12 mouse cellular contexts compared by ENCODE assay signal in genomic region chr1:103762745-103763144, GRCm38 (mm10).
DNase-seq lines count a peak whose midpoint lies in the region; ATAC-seq and TF ChIP-seq lines count a peak whose summit lies in the region.
"Had no signal": no experiment of that assay in that cellular context is flagged by ENCODE, and none has a peak within 500 bp of the region (broad histone marks: within the 10 kb centered on the region; RNA-seq: fewer than 3 reads in every experiment).

No protein-coding gene starts in this region.

- no peak for TF ChIP-seq POLR2A in ES-Bruce4 (IDR thresholded peaks at IDR 0.05; ENCODE audit: insufficient read depth, low read length)

- H3K9me3 ChIP-seq in forebrain, postnatal 0 days (ENCODE audit: low read length) = no peaks in the 10 kb centered on the region
- H3K9me3 ChIP-seq in forebrain, embryonic 13.5 days (replicated peaks) = no peaks in the 10 kb centered on the region
- no peaks in the 10 kb centered on the region for H3K9me3 ChIP-seq in ES-Bruce4 (replicated peaks; ENCODE audit: control insufficient read depth, insufficient read depth, low read length, poor library complexity, severe bottlenecking)
- H3K9me3 ChIP-seq: kidney, embryonic 15.5 days had no signal

- intact Hi-C loops in left cerebral cortex, postnatal 14 days (cut with DNase I) = no loop called here
- intact Hi-C loops in left cerebral cortex, postnatal 36 days (cut with DNase I) = no loop called here

- no peak for DNase-seq in forebrain, postnatal 0 days
- DNase-seq in left cerebral cortex, postnatal 14 days (ENCODE audit: low spot score in 2 of 2) = peak; percentile 3 to 12
- no peak for DNase-seq in left cerebral cortex, postnatal 36 days (ENCODE audit: low spot score in 2 of 2)
- peak; percentile 2 for DNase-seq in embryo, embryonic 9.5 days (ENCODE audit: extremely low spot score)
- DNase-seq in B cell, adult 2 months = no peak
- DNase-seq in lung, postnatal 36 days = no peak
- DNase-seq: adrenal gland, postnatal 25 days; cerebellum, adult 2 months; gastrocnemius, postnatal 14 days had no signal

- WGBS in forebrain, postnatal 0 days = 49% methylated on average over 3 of the region's 3 CpGs
- 43% methylated on average over 3 of the region's 3 CpGs for WGBS in forebrain, embryonic 13.5 days

- no peak overlapping the region for H3K4me3 ChIP-seq in forebrain, postnatal 0 days (ENCODE audit: low read depth, low read length)
- no peak overlapping the region for H3K4me3 ChIP-seq in forebrain, embryonic 13.5 days
- H3K4me3 ChIP-seq in ES-Bruce4 (ENCODE audit: low read depth, low read length) = no peak overlapping the region
- H3K4me3 ChIP-seq: kidney, embryonic 15.5 days had no signal

- no peak for ATAC-seq in forebrain, postnatal 0 days
- ATAC-seq in forebrain, embryonic 13.5 days = no peak

- H3K27ac ChIP-seq in forebrain, postnatal 0 days (ENCODE audit: low read depth, low read length) = no peak overlapping the region
- H3K27ac ChIP-seq in forebrain, embryonic 13.5 days = no peak overlapping the region
- no peak overlapping the region for H3K27ac ChIP-seq in ES-Bruce4 (ENCODE audit: insufficient read depth, low read length)
- H3K27ac ChIP-seq: kidney, embryonic 15.5 days had no signal

- no peaks in the 10 kb centered on the region for H3K4me1 ChIP-seq in forebrain, postnatal 0 days (ENCODE audit: insufficient read depth)
- no peaks in the 10 kb centered on the region for H3K4me1 ChIP-seq in forebrain, embryonic 13.5 days
- H3K4me1 ChIP-seq in ES-Bruce4 (ENCODE audit: control insufficient read depth, insufficient read depth, low read length) = no peaks in the 10 kb centered on the region
- H3K4me1 ChIP-seq: kidney, embryonic 15.5 days had no signal

- TF ChIP-seq CTCF in forebrain, postnatal 0 days (IDR thresholded peaks at IDR 0.05; ENCODE audit: low read depth) = peak; percentile 47
- peak; percentile 48 for TF ChIP-seq CTCF in ES-Bruce4 (IDR thresholded peaks at IDR 0.05; ENCODE audit: low read depth, low read length)

- TF ChIP-seq EP300 in ES-Bruce4 (IDR thresholded peaks at IDR 0.05; ENCODE audit: insufficient read depth, low read depth, low read length) = no peak

- H3K4me2 ChIP-seq in forebrain, postnatal 0 days (ENCODE audit: low read depth) = no peak overlapping the region
- H3K4me2 ChIP-seq in forebrain, embryonic 13.5 days = no peak overlapping the region
- H3K4me2 ChIP-seq: kidney, embryonic 15.5 days had no signal

- H3K9ac ChIP-seq in forebrain, postnatal 0 days = no peak overlapping the region
- H3K9ac ChIP-seq in forebrain, embryonic 13.5 days = no peak overlapping the region
- H3K9ac ChIP-seq in ES-Bruce4 (ENCODE audit: low read depth, poor library complexity, severe bottlenecking) = no peak overlapping the region
- H3K9ac ChIP-seq: kidney, embryonic 15.5 days had no signal

- no peaks in the 10 kb centered on the region for H3K27me3 ChIP-seq in forebrain, postnatal 0 days (ENCODE audit: insufficient read depth, low read length)
- no peaks in the 10 kb centered on the region for H3K27me3 ChIP-seq in forebrain, embryonic 13.5 days
- H3K27me3 ChIP-seq in ES-Bruce4 (ENCODE audit: control insufficient read depth, insufficient read depth, low read length, poor library complexity, severe bottlenecking) = no peaks in the 10 kb centered on the region
- H3K27me3 ChIP-seq: kidney, embryonic 15.5 days had no signal

- H3K36me3 ChIP-seq in forebrain, postnatal 0 days (ENCODE audit: insufficient read depth) = no peaks in the 10 kb centered on the region
- H3K36me3 ChIP-seq in forebrain, embryonic 13.5 days (ENCODE audit: poor library complexity, severe bottlenecking) = no peaks in the 10 kb centered on the region
- no peaks in the 10 kb centered on the region for H3K36me3 ChIP-seq in ES-Bruce4 (ENCODE audit: control insufficient read depth, insufficient read depth, low read length, poor library complexity, severe bottlenecking)
- H3K36me3 ChIP-seq: kidney, embryonic 15.5 days had no signal

Comparison
In these comparisons a context has a peak if more than half of its experiments do, and no peak if none do; other contexts are left out.
1. DNase-seq: peak in left cerebral cortex, postnatal 14 days (2 of 2) and embryo, embryonic 9.5 days (single experiment); none in forebrain, postnatal 0 days (single experiment), left cerebral cortex, postnatal 36 days (0 of 2), B cell, adult 2 months (0 of 2) and lung, postnatal 36 days (single experiment).